Mouse (Mus musculus) layer of hippocampus, postnatal 10 days (tissue): ENCODE data around the gene Phactr2. TPM values are rescaled to one million over a fixed set of nuclear protein-coding genes. Genes with fewer than 3 reads are reported as not detected.

Experiments
- DNase-seq, 2 experiments: peaks; one replicate each; pipeline ENCODE4 v3.0.0; 2021; ENCODE audit warnings: low spot score in 2 of 2
- total RNA-seq, 2 experiments: library from RNA; stranded (reverse); gene quantifications; 2 replicates each; pipeline ENCODE4 v1.2.3; 2021

Gene Phactr2
- total RNA-seq, 2 experiments from 2014 or later, result 23.1 to 24.5 TPM

DNA sequence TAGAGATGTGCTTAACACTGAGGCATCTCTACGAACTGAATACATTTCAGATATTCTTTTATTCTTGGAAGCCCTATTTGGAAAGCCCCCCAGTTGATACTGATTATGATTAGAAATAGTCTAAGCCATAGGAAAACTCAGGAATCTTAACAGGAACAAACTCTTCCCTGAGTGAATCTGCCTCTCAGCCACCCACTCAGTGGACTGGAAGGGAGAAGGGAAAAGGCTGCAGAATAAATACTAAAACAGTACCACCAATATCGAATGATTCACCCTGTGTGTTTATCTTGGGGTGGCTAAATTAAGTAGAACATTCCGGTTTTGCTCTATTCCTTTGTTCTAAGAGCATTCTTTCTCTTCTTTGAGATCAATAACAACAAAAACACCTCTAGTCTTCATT, 63.2 kb downstream of the Phactr2 start:
- DNase-seq, result no peak

GRCm38 (mm10) chr10:13401971-13402370, 72.2 kb downstream of the Phactr2 start:
- no peak for DNase-seq

GRCm38 (mm10) chr10:13395753-13396152, 78.5 kb downstream of the Phactr2 start:
- no peak for DNase-seq

GRCm38 (mm10) chr10:13394000-13394399, 80.2 kb downstream of the Phactr2 start:
- DNase-seq, result no peak

DNA sequence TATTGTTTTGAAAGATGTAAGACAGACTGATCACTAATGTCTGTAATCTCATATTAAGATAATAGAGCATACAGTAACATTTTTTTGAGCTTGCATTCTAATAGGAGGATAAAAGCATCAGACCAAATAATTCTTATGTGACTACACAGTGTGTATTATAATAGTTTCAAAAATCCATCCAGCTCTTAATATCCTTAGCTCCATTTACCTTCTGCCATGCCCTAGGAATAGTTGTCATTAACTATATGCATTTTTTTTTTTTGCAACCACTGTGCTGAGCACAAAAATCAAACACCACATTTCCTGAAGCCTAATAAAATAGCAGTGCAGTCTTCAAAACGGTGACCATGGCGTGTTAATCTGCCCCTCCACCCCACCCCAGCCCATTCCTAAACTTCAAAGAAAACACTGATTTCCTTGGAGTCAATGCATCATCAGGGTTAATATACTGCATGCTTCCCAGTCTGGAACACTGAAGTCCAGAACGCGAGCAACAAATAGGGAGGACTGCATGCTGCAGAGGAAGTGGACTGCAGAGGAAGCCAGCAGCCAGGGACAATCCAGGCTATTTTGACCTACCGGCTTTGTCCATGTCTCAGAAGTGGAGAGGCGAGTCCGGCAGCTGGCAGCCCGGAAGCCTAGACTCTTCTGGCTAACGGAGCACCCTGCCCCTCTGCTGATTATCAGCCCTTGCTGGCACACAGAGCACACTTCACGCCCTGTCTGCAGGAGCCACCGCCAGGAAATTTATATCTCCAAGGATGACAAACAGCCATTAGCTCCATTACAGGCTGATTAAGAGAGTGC, 85.9 kb downstream of the Phactr2 start:
- DNase-seq, result peak; percentile 28 to 34

GRCm38 (mm10) chr10:13384866-13385265, 89.3 kb downstream of the Phactr2 start:
- no peak for DNase-seq

GRCm38 (mm10) chr10:13377895-13378294, 96.3 kb downstream of the Phactr2 start:
- DNase-seq, result no peak

- DNase-seq, result no peak
Observed at GRCm38 (mm10) chr10:13376428-13377260, 97.6 kb downstream of the Phactr2 start.

GRCm38 (mm10) chr10:13375820-13376219, 98.4 kb downstream of the Phactr2 start:
- DNase-seq, result no peak

- DNase-seq, result no peak
Observed at GRCm38 (mm10) chr10:13369581-13370375, 104.4 kb downstream of the Phactr2 start.

GRCm38 (mm10) chr10:13364286-13364580, 110.0 kb downstream of the Phactr2 start:
- no peak for DNase-seq

- no peak for DNase-seq
Observed at GRCm38 (mm10) chr10:13363499-13364285, 110.5 kb downstream of the Phactr2 start.

GRCm38 (mm10) chr10:13360913-13361312, 113.3 kb downstream of the Phactr2 start:
- no peak for DNase-seq

GRCm38 (mm10) chr10:13359846-13360245, 114.4 kb downstream of the Phactr2 start:
- no peak for DNase-seq

DNA sequence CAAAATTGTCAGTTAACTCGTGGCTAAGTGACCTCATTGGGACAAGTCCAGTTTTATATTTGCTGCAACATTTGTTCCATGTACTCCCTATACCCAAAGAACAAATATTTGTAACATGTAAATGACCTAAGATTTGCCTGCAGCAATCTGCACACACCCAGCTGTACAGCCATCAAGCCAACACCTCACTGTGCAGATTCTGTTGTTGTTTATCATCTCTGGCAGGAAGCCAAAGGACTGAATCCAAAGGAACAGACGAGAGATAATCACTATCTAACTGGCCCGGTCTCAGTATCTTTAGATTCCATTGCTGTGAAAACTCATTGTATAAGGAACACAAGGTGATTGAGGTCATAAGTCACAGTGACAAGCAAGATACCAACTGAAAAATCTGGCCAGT, 115.5 kb downstream of the Phactr2 start:
- no peak for DNase-seq

DNA sequence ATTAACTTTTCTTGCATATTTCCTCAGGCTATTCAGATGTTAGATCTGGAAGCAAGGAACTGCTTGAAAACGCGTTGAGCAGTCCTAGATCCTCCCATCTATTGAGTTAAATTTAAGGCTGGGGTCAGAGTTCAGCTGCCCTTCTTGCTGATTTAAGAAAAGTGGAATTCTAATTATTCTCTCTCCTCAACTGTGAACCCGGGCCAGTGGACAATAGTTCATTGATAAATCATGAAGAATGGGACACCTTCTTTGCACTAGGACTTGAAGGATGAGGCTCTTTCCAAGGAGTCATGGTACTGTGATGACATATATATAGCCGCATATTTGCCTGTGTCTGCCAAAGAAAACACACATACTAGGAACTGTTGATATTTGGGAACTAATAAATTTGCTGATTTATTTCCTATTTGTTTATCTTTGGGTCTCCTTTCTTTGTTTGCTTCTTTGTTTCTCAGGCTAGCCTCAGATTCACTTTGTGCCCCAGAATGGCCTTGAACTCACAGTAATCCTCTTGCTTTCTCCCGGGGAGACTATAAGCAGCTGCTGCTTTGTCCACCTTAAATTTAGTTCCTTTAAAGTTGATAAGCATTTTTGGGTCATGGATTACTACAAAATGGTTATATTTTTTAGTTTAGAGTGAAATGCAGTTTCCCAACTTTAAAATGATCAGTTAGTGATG, 127.5 kb downstream of the Phactr2 start:
- no peak for DNase-seq

DNA sequence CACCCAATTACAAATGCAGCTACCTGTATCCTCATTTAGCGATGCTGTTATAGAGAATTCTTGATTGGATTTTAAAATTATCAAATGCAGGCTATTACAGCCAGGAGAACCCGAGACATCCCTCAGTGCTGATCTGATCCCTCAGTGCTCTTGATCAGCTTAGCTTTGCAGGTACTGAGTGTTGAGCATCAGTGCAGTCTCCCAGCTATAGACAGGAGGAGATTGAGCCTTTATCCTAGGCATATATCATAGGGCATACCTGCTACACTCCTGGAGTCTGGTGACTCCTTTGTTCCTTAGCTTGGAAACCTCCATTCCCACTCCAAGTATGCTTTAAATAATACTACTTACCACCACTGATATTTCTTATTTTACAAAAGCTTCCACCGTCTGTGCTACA, 133.6 kb downstream of the Phactr2 start:
- no peak for DNase-seq

- no peak for DNase-seq
Observed at GRCm38 (mm10) chr10:13336964-13337363, 137.2 kb downstream of the Phactr2 start.

- DNase-seq, result no peak
Observed at GRCm38 (mm10) chr10:13335814-13336213, 138.4 kb downstream of the Phactr2 start.

DNA sequence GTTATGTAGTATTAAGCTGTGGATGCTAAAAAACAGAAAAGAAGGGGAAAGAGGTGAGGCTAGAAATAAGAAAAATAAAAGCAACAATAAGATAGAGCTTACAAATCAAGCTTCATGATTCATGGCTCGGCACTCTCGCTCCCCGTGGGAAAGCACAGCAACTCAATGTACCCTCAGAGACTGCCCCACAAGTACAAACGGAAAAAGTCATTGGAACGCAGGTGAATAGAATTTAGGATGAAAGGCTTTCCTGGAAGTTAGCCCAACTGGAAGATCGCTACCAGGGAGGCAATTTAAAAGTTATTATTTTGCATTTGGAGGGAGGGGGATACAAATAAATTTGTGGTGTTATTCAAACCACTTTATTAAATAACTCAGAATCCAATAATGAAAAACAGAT, 138.9 kb downstream of the Phactr2 start:
- no peak for DNase-seq
